Mouse (Mus musculus): ENCODE data around the gene Ppp4r2. TPM values are rescaled to one million over a fixed set of nuclear protein-coding genes. Genes with fewer than 3 reads are reported as not detected.
"Not testable (repeated sequence)": the region's sequence is repeated elsewhere in the genome, so short reads cannot be mapped to it uniquely, and the experiment has no call there.

The Ppp4r2 gene
- polyA plus RNA-seq, 1 experiment from 2014 or later, result 22.7 TPM

DNA sequence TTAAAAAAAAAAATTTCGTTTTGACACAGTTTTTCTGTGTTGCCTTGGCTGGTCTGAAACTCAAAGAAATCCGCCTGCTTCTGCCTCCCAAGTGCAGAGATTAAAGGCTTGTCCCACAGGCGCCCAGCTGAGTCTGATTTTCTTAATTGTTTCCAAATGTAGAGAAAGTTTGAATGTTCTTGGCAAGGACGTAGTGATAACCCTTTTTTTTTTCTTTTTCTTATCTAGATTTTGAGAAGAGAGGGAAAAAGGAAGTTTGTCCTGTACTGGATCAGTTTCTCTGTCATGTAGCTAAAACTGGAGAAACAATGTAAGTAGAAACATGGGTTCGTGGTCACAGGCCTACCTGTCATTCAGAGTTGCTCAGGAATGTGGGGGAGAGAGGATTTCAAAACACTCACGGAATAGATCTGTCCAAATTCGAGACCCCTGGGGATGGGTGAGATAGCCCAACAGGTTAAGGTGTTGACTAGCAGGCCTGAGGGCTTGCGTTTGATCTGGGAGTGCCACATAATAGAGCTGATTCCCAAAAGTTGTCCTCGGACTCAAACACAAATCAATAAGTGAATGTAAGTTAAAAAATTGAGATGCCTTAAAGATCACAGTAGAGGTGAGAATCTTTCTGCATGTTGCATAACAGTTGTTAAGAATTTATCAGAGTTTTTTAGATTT is 1.2 kb downstream of the Ppp4r2 start:
- peak overlapping the region; percentile 97 for H3K27ac ChIP-seq (replicated peaks)
- peaks cover 50% of the 10 kb centered on the region for H3K36me3 ChIP-seq
- DNase-seq (ENCODE audit: low spot score), result no peak

DNA sequence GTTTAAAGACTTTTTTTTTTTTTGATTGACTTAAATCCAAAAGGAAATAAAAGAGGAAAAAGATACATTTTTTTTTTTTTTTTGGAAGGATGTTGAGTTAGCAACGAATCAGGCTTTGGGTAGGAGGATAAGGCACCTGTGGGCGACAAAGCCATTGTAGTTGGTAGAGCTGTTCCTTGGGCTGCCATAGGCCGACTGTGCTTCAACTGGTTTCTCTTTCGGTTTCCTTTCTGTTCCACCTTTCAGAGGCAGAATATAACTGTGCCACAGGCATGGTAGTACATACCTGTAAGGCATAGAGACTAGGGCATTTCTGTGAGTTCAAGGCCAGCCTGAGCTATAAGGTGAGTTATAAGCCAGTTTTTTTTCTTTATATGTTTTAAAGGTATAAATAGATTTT is 11.6 kb downstream of the Ppp4r2 start:
- peaks cover 9% of the 10 kb centered on the region; the same call in 1 of the 2 replicates for H3K9me3 ChIP-seq (replicated peaks)
- H3K27me3 ChIP-seq (ENCODE audit: low read depth, poor library complexity, severe bottlenecking), result no peaks in the 10 kb centered on the region
- WGBS, result 99% methylated on average over 4 of the region's 4 CpGs
- no peak overlapping the region for H3K27ac ChIP-seq (replicated peaks)
- H3K36me3 ChIP-seq, result peaks cover 86% of the 10 kb centered on the region
- no peak for DNase-seq (ENCODE audit: low spot score)
- H3K4me1 ChIP-seq, result no peaks in the 10 kb centered on the region
- no peak overlapping the region for H3K4me3 ChIP-seq

More for the DNA sequence above, 1.2 kb downstream of the Ppp4r2 start:
- H3K4me1 ChIP-seq, result peaks cover 25% of the 10 kb centered on the region
- WGBS, result 44% methylated on average over 9 of the region's 9 CpGs
- H3K27me3 ChIP-seq (ENCODE audit: low read depth, poor library complexity, severe bottlenecking), result no peaks in the 10 kb centered on the region
- no peaks in the 10 kb centered on the region for H3K9me3 ChIP-seq (replicated peaks)
- H3K4me3 ChIP-seq, result peak overlapping the region; percentile 87

DNA sequence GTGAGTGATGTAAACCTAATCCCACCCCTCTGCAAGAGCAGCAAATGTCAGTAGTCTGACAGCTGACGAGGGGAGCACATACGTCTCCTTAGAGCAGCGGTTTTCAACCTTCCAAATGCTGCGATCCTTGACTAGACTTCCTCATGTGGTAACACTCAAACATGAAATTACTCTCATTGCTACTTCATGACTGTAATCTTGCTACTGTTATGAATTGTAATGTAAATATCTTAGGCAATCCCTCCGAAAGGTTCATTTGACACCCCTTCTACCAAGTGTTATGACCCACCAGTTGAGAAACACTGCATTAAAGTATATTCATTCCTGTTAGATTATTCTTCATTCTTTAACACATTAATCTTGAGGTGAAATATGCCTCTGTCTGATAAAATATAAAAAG is 13.8 kb downstream of the Ppp4r2 start:
- H3K36me3 ChIP-seq, result peaks cover 86% of the 10 kb centered on the region
- no peaks in the 10 kb centered on the region for H3K9me3 ChIP-seq (replicated peaks)
- no peak overlapping the region for H3K4me3 ChIP-seq
- H3K27me3 ChIP-seq (ENCODE audit: low read depth, poor library complexity, severe bottlenecking), result no peaks in the 10 kb centered on the region
- 91% methylated on average over 5 of the region's 5 CpGs for WGBS
- no peaks in the 10 kb centered on the region for H3K4me1 ChIP-seq
- no peak for DNase-seq (ENCODE audit: low spot score)
- H3K27ac ChIP-seq (replicated peaks), result no peak overlapping the region

- Histone ChIP-seq H3K36me3 (peaks cover 82% of the 10 kb centered on the region), H3K4me1 (no peaks in the 10 kb centered on the region)
- 92% methylated on average over 9 of the region's 9 CpGs for WGBS
These were observed 15.4 kb downstream of the Ppp4r2 start for GRCm38 (mm10) chr6:100848682-100849375.

GRCm38 (mm10) chr6:100850671-100851081 is 17.3 kb downstream of the Ppp4r2 start:
- Histone ChIP-seq H3K27ac (replicated peaks) (no peak overlapping the region), H3K4me1 (no peaks in the 10 kb centered on the region), H3K4me3 (no peak overlapping the region), H3K27me3 (ENCODE audit: low read depth, poor library complexity, severe bottlenecking) (no peaks in the 10 kb centered on the region), H3K36me3 (peaks cover 82% of the 10 kb centered on the region), H3K9me3 (replicated peaks) (no peaks in the 10 kb centered on the region)
- no peak for DNase-seq (ENCODE audit: low spot score)
- WGBS, result 94% methylated on average over 9 of the region's 9 CpGs

More at GRCm38 (mm10) chr6:100848682-100849375, 15.4 kb downstream of the Ppp4r2 start:
- Histone ChIP-seq H3K27ac (replicated peaks) (no peak overlapping the region), H3K4me3 (no peak overlapping the region), H3K9me3 (replicated peaks) (no peaks in the 10 kb centered on the region), H3K27me3 (ENCODE audit: low read depth, poor library complexity, severe bottlenecking) (no peaks in the 10 kb centered on the region)
- DNase-seq (ENCODE audit: low spot score), result no peak

DNA sequence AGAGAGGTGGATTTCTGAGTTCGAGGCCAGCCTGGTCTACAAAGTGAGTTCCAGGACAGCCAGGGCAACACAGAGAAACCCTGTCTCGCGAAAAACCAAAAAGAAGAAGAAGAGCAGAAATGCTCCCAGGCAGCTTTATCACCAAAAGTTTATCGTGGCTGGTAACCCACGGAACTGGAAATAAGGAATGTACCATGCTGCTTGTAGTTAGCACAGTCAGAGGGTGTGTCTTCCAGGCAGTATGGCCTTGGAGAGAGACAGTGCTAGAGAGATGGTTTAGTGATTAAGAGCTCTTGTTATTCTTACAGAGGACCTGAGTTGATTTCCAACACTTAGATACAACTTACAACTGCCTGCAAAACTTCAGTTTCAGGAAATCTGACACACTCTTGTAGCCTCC is 17.7 kb downstream of the Ppp4r2 start:
- no peak overlapping the region for H3K4me3 ChIP-seq
- DNase-seq (ENCODE audit: low spot score), result no peak
- H3K27ac ChIP-seq (replicated peaks), result no peak overlapping the region
- H3K9me3 ChIP-seq (replicated peaks), result no peaks in the 10 kb centered on the region
- H3K27me3 ChIP-seq (ENCODE audit: low read depth, poor library complexity, severe bottlenecking), result no peaks in the 10 kb centered on the region
- H3K4me1 ChIP-seq, result no peaks in the 10 kb centered on the region
- 91% methylated on average over 5 of the region's 5 CpGs for WGBS
- H3K36me3 ChIP-seq, result peaks cover 82% of the 10 kb centered on the region

- no peaks in the 10 kb centered on the region for H3K4me1 ChIP-seq
- H3K27ac ChIP-seq (replicated peaks), result no peak overlapping the region
- no peaks in the 10 kb centered on the region for H3K9me3 ChIP-seq (replicated peaks)
- peaks cover 71% of the 10 kb centered on the region for H3K36me3 ChIP-seq
- no peaks in the 10 kb centered on the region for H3K27me3 ChIP-seq (ENCODE audit: low read depth, poor library complexity, severe bottlenecking)
- no peak for DNase-seq (ENCODE audit: low spot score)
- H3K4me3 ChIP-seq, result no peak overlapping the region
- WGBS, result 92% methylated on average over 6 of the region's 6 CpGs
These were observed 31.9 kb downstream of the Ppp4r2 start for GRCm38 (mm10) chr6:100865321-100865720.

GRCm38 (mm10) chr6:100865788-100866187 is 32.4 kb downstream of the Ppp4r2 start:
- H3K27me3 ChIP-seq (ENCODE audit: low read depth, poor library complexity, severe bottlenecking); H3K4me1 ChIP-seq; H3K27ac ChIP-seq (replicated peaks); H3K9me3 ChIP-seq (replicated peaks); DNase-seq (ENCODE audit: low spot score); H3K4me3 ChIP-seq: not testable (repeated sequence)
- peaks cover 67% of the 10 kb centered on the region for H3K36me3 ChIP-seq
- WGBS, result 74% methylated on average over 5 of the region's 5 CpGs

GRCm38 (mm10) chr6:100866246-100866645 is 32.8 kb downstream of the Ppp4r2 start:
- H3K27me3 ChIP-seq (ENCODE audit: low read depth, poor library complexity, severe bottlenecking); H3K27ac ChIP-seq (replicated peaks); H3K9me3 ChIP-seq (replicated peaks); H3K4me1 ChIP-seq; DNase-seq (ENCODE audit: low spot score); H3K4me3 ChIP-seq: not testable (repeated sequence)
- 93% methylated on average over 5 of the region's 5 CpGs for WGBS
- H3K36me3 ChIP-seq, result peaks cover 64% of the 10 kb centered on the region

GRCm38 (mm10) chr6:100868863-100869262 is 35.4 kb downstream of the Ppp4r2 start:
- H3K27ac ChIP-seq (replicated peaks), result no peak overlapping the region
- peaks cover 40% of the 10 kb centered on the region for H3K36me3 ChIP-seq
- DNase-seq (ENCODE audit: low spot score), result no peak
- no peak overlapping the region for H3K4me3 ChIP-seq
- no peaks in the 10 kb centered on the region for H3K9me3 ChIP-seq (replicated peaks)
- 52% methylated on average over 5 of the region's 5 CpGs for WGBS
- H3K4me1 ChIP-seq, result no peaks in the 10 kb centered on the region
- H3K27me3 ChIP-seq (ENCODE audit: low read depth, poor library complexity, severe bottlenecking), result no peaks in the 10 kb centered on the region

GRCm38 (mm10) chr6:100869909-100870308 is 36.5 kb downstream of the Ppp4r2 start:
- Histone ChIP-seq H3K9me3 (replicated peaks) (no peaks in the 10 kb centered on the region), H3K4me1 (no peaks in the 10 kb centered on the region), H3K27me3 (ENCODE audit: low read depth, poor library complexity, severe bottlenecking) (no peaks in the 10 kb centered on the region), H3K27ac (replicated peaks) (no peak overlapping the region), H3K36me3 (peaks cover 29% of the 10 kb centered on the region), H3K4me3 (no peak overlapping the region)
- WGBS, result 93% methylated on average over 9 of the region's 9 CpGs
- DNase-seq (ENCODE audit: low spot score), result no peak

GRCm38 (mm10) chr6:100873191-100873590 is 39.8 kb downstream of the Ppp4r2 start:
- DNase-seq (ENCODE audit: low spot score), result no peak
- no peaks in the 10 kb centered on the region for H3K27me3 ChIP-seq (ENCODE audit: low read depth, poor library complexity, severe bottlenecking)

More at GRCm38 (mm10) chr6:100873191-100873590, 39.8 kb downstream of the Ppp4r2 start:
- no peak overlapping the region for H3K4me3 ChIP-seq
- H3K36me3 ChIP-seq, result peaks cover 11% of the 10 kb centered on the region
- no peak overlapping the region for H3K27ac ChIP-seq (replicated peaks)
- H3K4me1 ChIP-seq, result no peaks in the 10 kb centered on the region
- H3K9me3 ChIP-seq (replicated peaks), result no peaks in the 10 kb centered on the region
- 83% methylated on average over 6 of the region's 6 CpGs for WGBS

All from midbrain, embryonic 10.5 days (tissue).